Mouse (Mus musculus) cerebellum, adult 2 months (tissue): ENCODE measurements at regions not wholly inside any gene's neighbourhood (a gene's known extent, or its start where the extent isn't known, plus 50 kb on each side); places are given as distances from the start of the nearest gene placed in this dataset.

Experiments
- CTCF ChIP-seq: fragments of 200-500 bp; IDR thresholded peaks from 2 replicates; pipeline ENCODE4 v1.5.1; 2011; ENCODE audit warnings: low read depth, mild to moderate bottlenecking, control low read depth, low read length, moderate library complexity, borderline replicate concordance; ENCODE audit not compliant: insufficient read depth
- POLR2A ChIP-seq: fragments of 200-500 bp; IDR thresholded peaks from 2 replicates; pipeline ENCODE4 v1.6.1; 2011; ENCODE audit warnings: low read length, control low read depth, borderline replicate concordance; ENCODE audit not compliant: insufficient read depth

DNA sequence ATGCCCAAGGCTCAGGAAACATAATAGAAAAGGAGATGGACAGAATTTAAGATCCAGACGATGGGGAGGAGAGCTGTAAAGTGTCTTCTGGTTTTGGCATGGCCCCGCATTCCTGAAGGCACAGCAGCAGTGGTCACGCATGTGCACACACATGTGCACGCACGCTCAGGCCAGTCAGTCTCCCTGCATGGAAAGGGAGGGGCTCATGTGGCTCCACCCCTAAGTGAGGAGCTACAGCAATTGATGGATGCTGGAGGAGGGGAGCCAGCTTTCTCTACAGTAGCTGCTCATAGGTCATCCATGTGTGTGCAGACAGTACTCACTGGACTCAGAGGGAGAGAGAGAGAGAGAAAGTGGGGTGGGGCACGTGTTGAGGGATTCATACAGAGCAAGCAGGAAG lies 56.6 kb upstream of the Plekha5 start:
- TF ChIP-seq CTCF, result no peak
- TF ChIP-seq POLR2A, result no peak
